In the genomic region with DNA sequence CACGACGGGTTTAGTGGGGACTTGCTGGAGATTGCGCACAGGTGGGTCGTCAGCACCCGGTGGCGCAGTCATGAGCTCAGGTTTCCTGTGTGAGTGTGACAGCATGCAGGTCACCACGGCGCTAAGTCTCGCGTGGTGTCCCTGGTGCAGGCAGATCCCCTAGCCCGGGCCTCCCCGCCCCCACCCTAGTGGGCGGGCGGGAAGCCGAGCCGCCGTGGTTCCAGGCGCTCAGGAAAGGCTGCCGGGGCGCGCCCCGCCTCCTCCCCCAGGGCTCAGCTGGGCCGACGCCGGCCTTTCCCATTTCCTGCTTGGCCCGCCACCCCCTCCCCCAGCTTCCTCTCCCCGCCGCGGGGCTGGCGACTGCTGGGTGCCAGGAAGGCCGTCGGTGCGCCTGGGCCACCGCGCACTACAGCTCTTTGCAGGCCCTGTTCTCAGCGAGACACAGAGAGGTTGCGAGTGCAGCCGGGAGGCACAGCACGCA, we compare ENCODE assay signal across 9 mouse cellular contexts. TPM values are rescaled to one million over a fixed set of nuclear protein-coding genes. Genes with fewer than 3 reads are reported as not detected.
DNase-seq lines count a peak whose midpoint lies in the region; ATAC-seq and TF ChIP-seq lines count a peak whose summit lies in the region.
"Had no signal": no experiment of that assay in that cellular context is flagged by ENCODE, and none has a peak within 500 bp of the region (broad histone marks: within the 10 kb centered on the region; RNA-seq: fewer than 3 reads in every experiment).

No protein-coding gene starts in this region.

- WGBS in forebrain, embryonic 16.5 days = 1% methylated on average over 33 of the region's 39 CpGs
- WGBS in hindbrain, embryonic 10.5 days = under 1% methylated on average over 39 of the region's 39 CpGs

- H3K4me1 ChIP-seq in G1E (ENCODE audit: insufficient read depth, low read depth, low read length) = peaks cover 77% of the 10 kb centered on the region
- H3K4me1 ChIP-seq in forebrain, embryonic 16.5 days (replicated peaks; ENCODE audit: control insufficient read depth, insufficient read depth, low read length) = peaks cover 49% of the 10 kb centered on the region
- H3K4me1 ChIP-seq in hindbrain, embryonic 10.5 days (replicated peaks) = peaks cover 80% of the 10 kb centered on the region

- peak; percentile 12; the same call in 1 of the 2 replicates for ATAC-seq in G1E (ENCODE audit: extremely low read depth, insufficient number of reproducible peaks, low FRiP score, poor library complexity, severe bottlenecking)
- ATAC-seq in forebrain, embryonic 16.5 days = peak; percentile 24

- H3K36me3 ChIP-seq in G1E (replicated peaks) = peaks cover 26% of the 10 kb centered on the region
- H3K36me3 ChIP-seq in forebrain, embryonic 16.5 days (ENCODE audit: control insufficient read depth, insufficient read depth) = no peaks in the 10 kb centered on the region
- H3K36me3 ChIP-seq in hindbrain, embryonic 10.5 days = 0 out of 2 replicates have a peak, but pooled peaks cover 3% of the 10 kb centered on the region

- 0 out of 2 replicates have a peak, but pooled peaks cover 2% of the 10 kb centered on the region for H3K9me3 ChIP-seq in G1E (replicated peaks)
- no peaks in the 10 kb centered on the region for H3K9me3 ChIP-seq in forebrain, embryonic 16.5 days (ENCODE audit: control insufficient read depth, low read length)
- H3K9me3 ChIP-seq in hindbrain, embryonic 10.5 days = no peaks in the 10 kb centered on the region

- H3K27ac ChIP-seq in forebrain, embryonic 16.5 days (ENCODE audit: low read length) = peak overlapping the region; percentile 64
- peak overlapping the region; percentile 94 for H3K27ac ChIP-seq in hindbrain, embryonic 10.5 days

- peak; percentile 87 for DNase-seq in G1E (ENCODE audit: low spot score)
- peak; percentile 65 for DNase-seq in brain, adult 2 months (ENCODE audit: low read depth, low spot score)
- DNase-seq in hindbrain, embryonic 10.5 days (ENCODE audit: low spot score) = peak; percentile 87
- peak; percentile 69 to 78 for DNase-seq in layer of hippocampus, postnatal 10 days (ENCODE audit: low spot score in 2 of 2)
- peak; percentile 95 to 98 for DNase-seq in lung, postnatal 4 days
- DNase-seq in retina, embryonic 14.5 days (ENCODE audit: low spot score) = peak; percentile 90
- peak; percentile 79 for DNase-seq in urinary bladder, postnatal 25 days (ENCODE audit: low spot score)

- peak overlapping the region; percentile 79 for H3K4me2 ChIP-seq in forebrain, embryonic 16.5 days (ENCODE audit: low read length)

- H3K4me3 ChIP-seq in G1E (ENCODE audit: low read depth, low read length) = peak overlapping the region; percentile 73
- H3K4me3 ChIP-seq in forebrain, embryonic 16.5 days (replicated peaks; ENCODE audit: low read length) = peak overlapping the region; percentile 40
- H3K4me3 ChIP-seq in hindbrain, embryonic 10.5 days = peak overlapping the region; percentile 80

- peak overlapping the region; percentile 49 for H3K9ac ChIP-seq in forebrain, embryonic 16.5 days (replicated peaks; ENCODE audit: low read depth, low read length)

- H3K27me3 ChIP-seq in G1E (ENCODE audit: insufficient read depth, low read length) = peaks cover 26% of the 10 kb centered on the region; the same call in 1 of the 2 replicates
- H3K27me3 ChIP-seq in forebrain, embryonic 16.5 days (replicated peaks; ENCODE audit: control insufficient read depth, insufficient read depth, low read length) = peaks cover 5% of the 10 kb centered on the region; the same call in 1 of the 2 replicates
- peaks cover 37% of the 10 kb centered on the region for H3K27me3 ChIP-seq in hindbrain, embryonic 10.5 days (ENCODE audit: insufficient read depth, poor library complexity, severe bottlenecking)

- no peak for TF ChIP-seq CTCF in G1E (IDR thresholded peaks at IDR 0.05; ENCODE audit: low read depth, low read length)

RNA-seq across cellular contexts. Expression of gene Ssbp4, which starts 0.7 kb away (rescaled TPM):
- 21.7 and 31.0 TPM in 2 replicates for total RNA-seq in G1E (2014; fragmentation: Nextera tagmentation)
- 51.7 and 114 TPM in 2 replicates for total RNA-seq in G1E (2017)
- 606 and 1,025 TPM in 2 replicates for polyA plus RNA-seq in G1E (2012)
- 100 and 121 TPM in 2 replicates for polyA plus RNA-seq in forebrain, embryonic 16.5 days (2015; fragmentation: Nextera tagmentation; extraction: Ambion mirVana)
- polyA plus RNA-seq in hindbrain, embryonic 10.5 days (2016; fragmentation: Nextera tagmentation; extraction: Ambion mirVana) = 84.4 and 117 TPM in 2 replicates
- total RNA-seq in layer of hippocampus, postnatal 10 days (2021) = 100 to 1,000 TPM; 225 to 240 TPM

RNA-seq across cellular contexts. Expression of gene Lrrc25, which starts 6.5 kb away (rescaled TPM):
- 1.3 and 2.6 TPM in 2 replicates for total RNA-seq in G1E (2014; fragmentation: Nextera tagmentation)
- total RNA-seq in G1E (2017) = 1.2 and 1.6 TPM in 2 replicates
- polyA plus RNA-seq in G1E (2012) = 1.6 and 1.7 TPM in 2 replicates
- polyA plus RNA-seq in forebrain, embryonic 16.5 days (2015; fragmentation: Nextera tagmentation; extraction: Ambion mirVana) = 0.61 and 1.1 TPM in 2 replicates
- polyA plus RNA-seq in hindbrain, embryonic 10.5 days (2016; fragmentation: Nextera tagmentation; extraction: Ambion mirVana) = 1.1 and 1.6 TPM in 2 replicates
- 1 to 10 TPM in 1 of 2 experiments, under 1 TPM in 1; 0.96 to 2.3 TPM for total RNA-seq in layer of hippocampus, postnatal 10 days (2021)

RNA-seq across cellular contexts. Expression of gene Isyna1, which starts 15.2 kb away (rescaled TPM):
- total RNA-seq in G1E (2014; fragmentation: Nextera tagmentation) (22.9 and 24.4 TPM in 2 replicates), G1E (2017) (35.8 and 36.8 TPM in 2 replicates)
- 141 and 157 TPM in 2 replicates for polyA plus RNA-seq in G1E (2012)
- 116 and 141 TPM in 2 replicates for polyA plus RNA-seq in forebrain, embryonic 16.5 days (2015; fragmentation: Nextera tagmentation; extraction: Ambion mirVana)
- polyA plus RNA-seq in hindbrain, embryonic 10.5 days (2016; fragmentation: Nextera tagmentation; extraction: Ambion mirVana) = 158 and 159 TPM in 2 replicates
- 10 to 100 TPM; 56.5 to 57.8 TPM for total RNA-seq in layer of hippocampus, postnatal 10 days (2021)

RNA-seq across cellular contexts. Expression of gene Gdf15, which starts 22.8 kb away (rescaled TPM):
- total RNA-seq in G1E (2014; fragmentation: Nextera tagmentation) = not detected in 2 replicates
- not detected in 2 replicates for total RNA-seq in G1E (2017)
- 0.03 and 0.06 TPM in 2 replicates for polyA plus RNA-seq in G1E (2012)
- 0.20 TPM in 1 of 2 replicates, not detected in the other for polyA plus RNA-seq in forebrain, embryonic 16.5 days (2015; fragmentation: Nextera tagmentation; extraction: Ambion mirVana)
- polyA plus RNA-seq in hindbrain, embryonic 10.5 days (2016; fragmentation: Nextera tagmentation; extraction: Ambion mirVana) = not detected in 2 replicates
- total RNA-seq in layer of hippocampus, postnatal 10 days (2021) = not detected
- total RNA-seq: left cerebral cortex, adult 8-10 months had no signal

RNA-seq across cellular contexts. Expression of gene Pgpep1, which starts 50.8 kb away (rescaled TPM):
- total RNA-seq in G1E (2014; fragmentation: Nextera tagmentation) (16.6 and 23.1 TPM in 2 replicates), G1E (2017) (9.4 and 9.5 TPM in 2 replicates)
- 3.1 and 3.3 TPM in 2 replicates for polyA plus RNA-seq in G1E (2012)
- polyA plus RNA-seq in forebrain, embryonic 16.5 days (2015; fragmentation: Nextera tagmentation; extraction: Ambion mirVana) = 60.3 and 65.7 TPM in 2 replicates
- polyA plus RNA-seq in hindbrain, embryonic 10.5 days (2016; fragmentation: Nextera tagmentation; extraction: Ambion mirVana) = 87.4 and 141 TPM in 2 replicates
- total RNA-seq in layer of hippocampus, postnatal 10 days (2021) = 10 to 100 TPM; 25.8 to 31.9 TPM

Comparison
In these comparisons a context has a peak if more than half of its experiments do, and no peak if none do; other contexts are left out.
1. Peak in every context shown above with its lines: DNase-seq, ATAC-seq, H3K4me3 ChIP-seq and H3K27ac ChIP-seq.